Mouse (Mus musculus) megakaryocyte, embryonic 14.5 days (primary cell): Measurements from ENCODE around the gene Mical2.

ENCODE experiments used
- FLI1 ChIP-seq: IDR thresholded peaks from 2 replicates; pipeline ENCODE4 v1.6.1; 2012; ENCODE audit warnings: low read length, inconsistent platforms, mixed read lengths
- GATA1 ChIP-seq: IDR thresholded peaks from 3 replicates; pipeline ENCODE4 v1.6.1; 2012; ENCODE audit warnings: mixed read lengths, low read length, inconsistent platforms, borderline replicate concordance

GRCm38 (mm10) chr7:112444985-112445367, 219.3 kb downstream of the Mical2 start:
- TF ChIP-seq FLI1 (no peak), GATA1 (no peak)
